Mouse (Mus musculus): Measurements from ENCODE around the gene Ptprn2.
A peak's percentile ranks its signal among the peaks of the same experiment; 100 is the strongest.

Gene Ptprn2

GRCm38 (mm10) chr12:116968215-116968939, 482.9 kb downstream of the Ptprn2 start:
- ATAC-seq (ENCODE audit: low TSS enrichment): peak; percentile 94

GRCm38 (mm10) chr12:116975547-116975946, 490.0 kb downstream of the Ptprn2 start:
- ATAC-seq (ENCODE audit: low TSS enrichment): no peak

GRCm38 (mm10) chr12:116976981-116977380, 491.5 kb downstream of the Ptprn2 start:
- ATAC-seq (ENCODE audit: low TSS enrichment): no peak

- ATAC-seq (ENCODE audit: low TSS enrichment): no peak
Observed at GRCm38 (mm10) chr12:116978201-116978600, 492.7 kb downstream of the Ptprn2 start.

GRCm38 (mm10) chr12:116981315-116981714, 495.8 kb downstream of the Ptprn2 start:
- no peak for ATAC-seq (ENCODE audit: low TSS enrichment)

GRCm38 (mm10) chr12:116989144-116989543, 503.6 kb downstream of the Ptprn2 start:
- ATAC-seq (ENCODE audit: low TSS enrichment): no peak

- peak; percentile 89 for ATAC-seq (ENCODE audit: low TSS enrichment)
Observed at GRCm38 (mm10) chr12:117001546-117002148, 516.1 kb downstream of the Ptprn2 start.

- ATAC-seq (ENCODE audit: low TSS enrichment): no peak
Observed at GRCm38 (mm10) chr12:117016753-117017595, 531.5 kb downstream of the Ptprn2 start.

GRCm38 (mm10) chr12:117017912-117018311, 532.4 kb downstream of the Ptprn2 start:
- no peak for ATAC-seq (ENCODE audit: low TSS enrichment)

- ATAC-seq (ENCODE audit: low TSS enrichment): no peak
Observed at GRCm38 (mm10) chr12:117023235-117023634, 537.7 kb downstream of the Ptprn2 start.

- peak; percentile 56; the same call in 1 of the 2 replicates for ATAC-seq (ENCODE audit: low TSS enrichment)
Observed at GRCm38 (mm10) chr12:117024916-117025315, 539.4 kb downstream of the Ptprn2 start.

GRCm38 (mm10) chr12:117025676-117026075, 540.2 kb downstream of the Ptprn2 start:
- no peak for ATAC-seq (ENCODE audit: low TSS enrichment)

GRCm38 (mm10) chr12:117027351-117027750, 541.8 kb downstream of the Ptprn2 start:
- ATAC-seq (ENCODE audit: low TSS enrichment): no peak

GRCm38 (mm10) chr12:117028333-117028961, 542.9 kb downstream of the Ptprn2 start:
- ATAC-seq (ENCODE audit: low TSS enrichment): no peak

GRCm38 (mm10) chr12:117033172-117033571, 547.7 kb downstream of the Ptprn2 start:
- ATAC-seq (ENCODE audit: low TSS enrichment): no peak

- no peak for ATAC-seq (ENCODE audit: low TSS enrichment)
Observed at GRCm38 (mm10) chr12:117034506-117034905, 549.0 kb downstream of the Ptprn2 start.

- ATAC-seq (ENCODE audit: low TSS enrichment): peak; percentile 92
Observed at GRCm38 (mm10) chr12:117035243-117035642, 549.7 kb downstream of the Ptprn2 start.

GRCm38 (mm10) chr12:117039411-117039810, 553.9 kb downstream of the Ptprn2 start:
- no peak for ATAC-seq (ENCODE audit: low TSS enrichment)

- ATAC-seq (ENCODE audit: low TSS enrichment): no peak
Observed at GRCm38 (mm10) chr12:117041409-117041808, 555.9 kb downstream of the Ptprn2 start.

- ATAC-seq (ENCODE audit: low TSS enrichment): no peak
Observed at GRCm38 (mm10) chr12:117042706-117043105, 557.2 kb downstream of the Ptprn2 start.

GRCm38 (mm10) chr12:117047384-117048251, 562.1 kb downstream of the Ptprn2 start:
- no peak for ATAC-seq (ENCODE audit: low TSS enrichment)

Measured in frontal cortex, adult (tissue).